Mouse (Mus musculus) brain, adult 2 months (tissue): ENCODE measurements at regions not wholly inside any gene's neighbourhood (a gene's known extent, or its start where the extent isn't known, plus 50 kb on each side); places are given as distances from the start of the nearest gene placed in this dataset.

ENCODE experiments used
- DNase-seq: peaks from one replicate; pipeline ENCODE4 v3.0.0; 2011; ENCODE audit warnings: low read depth, low spot score

- DNase-seq = peak; percentile 25
These were observed 96.3 kb upstream of the 4930550L24Rik start for GRCm38 (mm10) chrX:58812824-58813223.
